Mouse (Mus musculus): Measurements from ENCODE around the gene Pou2f3. TPM values are rescaled to one million over a fixed set of nuclear protein-coding genes. Genes with fewer than 3 reads are reported as not detected.

The Pou2f3 gene
- polyA plus RNA-seq, 1 experiment, result 0.14 TPM

GRCm38 (mm10) chr9:43115431-43116133, 94.6 kb downstream of the Pou2f3 start:
- no peaks in the 10 kb centered on the region for H3K36me3 ChIP-seq (ENCODE audit: control insufficient read depth, insufficient read depth, low read length)
- TF ChIP-seq POLR2A (IDR thresholded peaks at IDR 0.05; ENCODE audit: low read depth, low read length) (no peak), CTCF (conservative IDR thresholded peaks at IDR 0.05; ENCODE audit: insufficient read depth, insufficient read length, low read depth, low read length) (no peak)
- H3K4me3 ChIP-seq (ENCODE audit: insufficient read depth, low read depth, low read length), result peak overlapping the region; percentile 51
- peak; percentile 92 for DNase-seq
- peaks cover 5% of the 10 kb centered on the region; the same call in 1 of the 2 replicates for H3K4me1 ChIP-seq (ENCODE audit: control insufficient read depth, insufficient read depth, low read length)
- H3K27me3 ChIP-seq (replicated peaks; ENCODE audit: control insufficient read depth, insufficient read depth, low read length), result no peaks in the 10 kb centered on the region
- H3K27ac ChIP-seq (ENCODE audit: insufficient read depth, low read depth, low read length), result peak overlapping the region; percentile 65
- 16% methylated on average over 12 of the region's 12 CpGs for WGBS

DNA sequence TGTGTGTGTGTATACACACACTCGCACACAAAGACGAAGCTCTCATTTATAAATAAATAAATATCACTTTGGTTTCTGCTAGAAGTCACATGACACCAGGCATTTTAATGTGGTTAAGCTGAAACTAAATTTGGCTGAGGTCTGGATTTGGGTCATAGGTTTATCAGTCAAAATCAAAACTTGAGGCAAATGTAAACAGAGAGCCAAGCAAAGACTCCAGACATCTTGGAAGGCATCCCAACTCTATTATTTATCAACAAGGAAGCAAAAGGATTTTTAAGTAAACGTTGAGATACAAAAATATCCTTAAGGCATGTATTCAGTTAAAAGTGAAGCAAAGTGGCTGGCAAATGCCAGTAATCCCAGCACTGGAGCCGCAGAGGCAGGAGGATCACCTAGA, 95.3 kb downstream of the Pou2f3 start:
- 41% methylated on average over 4 of the region's 4 CpGs for WGBS
- Histone ChIP-seq H3K27ac (ENCODE audit: insufficient read depth, low read depth, low read length) (peak overlapping the region; percentile 75; the same call in 1 of the 2 replicates), H3K4me1 (ENCODE audit: control insufficient read depth, insufficient read depth, low read length) (peaks cover 10% of the 10 kb centered on the region; the same call in 1 of the 2 replicates), H3K4me3 (ENCODE audit: insufficient read depth, low read depth, low read length) (no peak overlapping the region), H3K36me3 (ENCODE audit: control insufficient read depth, insufficient read depth, low read length) (no peaks in the 10 kb centered on the region), H3K27me3 (replicated peaks; ENCODE audit: control insufficient read depth, insufficient read depth, low read length) (no peaks in the 10 kb centered on the region)
- TF ChIP-seq POLR2A (IDR thresholded peaks at IDR 0.05; ENCODE audit: low read depth, low read length) (no peak), CTCF (conservative IDR thresholded peaks at IDR 0.05; ENCODE audit: insufficient read depth, insufficient read length, low read depth, low read length) (no peak)
- DNase-seq, result peak; percentile 77

- H3K27me3 ChIP-seq (replicated peaks; ENCODE audit: control insufficient read depth, insufficient read depth, low read length), result no peaks in the 10 kb centered on the region
- WGBS, result 75% methylated on average over 8 of the region's 8 CpGs
- no peaks in the 10 kb centered on the region for H3K36me3 ChIP-seq (ENCODE audit: control insufficient read depth, insufficient read depth, low read length)
- DNase-seq, result no peak
- TF ChIP-seq CTCF (conservative IDR thresholded peaks at IDR 0.05; ENCODE audit: insufficient read depth, insufficient read length, low read depth, low read length), result no peak
- no peak for TF ChIP-seq POLR2A (IDR thresholded peaks at IDR 0.05; ENCODE audit: low read depth, low read length)
- no peak overlapping the region for H3K27ac ChIP-seq (ENCODE audit: insufficient read depth, low read depth, low read length)
- H3K4me3 ChIP-seq (ENCODE audit: insufficient read depth, low read depth, low read length), result no peak overlapping the region
- H3K4me1 ChIP-seq (ENCODE audit: control insufficient read depth, insufficient read depth, low read length), result peaks cover 10% of the 10 kb centered on the region; the same call in 1 of the 2 replicates
Measured at GRCm38 (mm10) chr9:43110286-43110980, 99.7 kb downstream of the Pou2f3 start.

DNA sequence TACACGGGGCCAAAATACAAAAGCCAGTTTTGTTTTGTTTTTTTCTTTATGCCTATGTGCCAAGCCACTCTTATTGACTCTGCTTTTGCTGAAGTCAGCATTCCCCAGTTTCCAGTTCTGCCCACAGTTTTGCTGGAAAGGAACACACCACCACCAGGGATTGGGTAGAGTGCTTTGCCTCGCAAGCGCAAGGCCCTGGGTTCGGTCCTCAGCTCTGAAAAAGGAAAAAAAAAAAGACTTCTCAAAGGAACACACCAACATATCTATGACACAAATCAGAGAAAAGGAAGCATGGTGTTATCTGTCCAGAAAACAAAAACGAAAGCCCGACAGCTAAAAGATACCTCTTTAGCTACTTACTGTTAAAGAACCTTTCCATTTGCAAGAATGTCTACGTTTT, 101.0 kb downstream of the Pou2f3 start:
- DNase-seq, result peak; percentile 36
- H3K4me1 ChIP-seq (ENCODE audit: control insufficient read depth, insufficient read depth, low read length), result peaks cover 8% of the 10 kb centered on the region; the same call in 1 of the 2 replicates
- H3K4me3 ChIP-seq (ENCODE audit: insufficient read depth, low read depth, low read length), result no peak overlapping the region
- no peaks in the 10 kb centered on the region for H3K36me3 ChIP-seq (ENCODE audit: control insufficient read depth, insufficient read depth, low read length)
- no peak overlapping the region for H3K27ac ChIP-seq (ENCODE audit: insufficient read depth, low read depth, low read length)
- no peaks in the 10 kb centered on the region for H3K27me3 ChIP-seq (replicated peaks; ENCODE audit: control insufficient read depth, insufficient read depth, low read length)
- TF ChIP-seq POLR2A (IDR thresholded peaks at IDR 0.05; ENCODE audit: low read depth, low read length) (no peak), CTCF (conservative IDR thresholded peaks at IDR 0.05; ENCODE audit: insufficient read depth, insufficient read length, low read depth, low read length) (no peak)
- 78% methylated on average over 7 of the region's 7 CpGs for WGBS

GRCm38 (mm10) chr9:43108721-43109120, 101.4 kb downstream of the Pou2f3 start:
- H3K27me3 ChIP-seq (replicated peaks; ENCODE audit: control insufficient read depth, insufficient read depth, low read length), result no peaks in the 10 kb centered on the region
- peaks cover 8% of the 10 kb centered on the region; the same call in 1 of the 2 replicates for H3K4me1 ChIP-seq (ENCODE audit: control insufficient read depth, insufficient read depth, low read length)
- no peak for TF ChIP-seq CTCF (conservative IDR thresholded peaks at IDR 0.05; ENCODE audit: insufficient read depth, insufficient read length, low read depth, low read length)
- TF ChIP-seq POLR2A (IDR thresholded peaks at IDR 0.05; ENCODE audit: low read depth, low read length), result no peak
- H3K36me3 ChIP-seq (ENCODE audit: control insufficient read depth, insufficient read depth, low read length), result no peaks in the 10 kb centered on the region
- 60% methylated on average over 3 of the region's 3 CpGs for WGBS
- no peak overlapping the region for H3K27ac ChIP-seq (ENCODE audit: insufficient read depth, low read depth, low read length)
- H3K4me3 ChIP-seq (ENCODE audit: insufficient read depth, low read depth, low read length), result no peak overlapping the region
- no peak for DNase-seq

- Histone ChIP-seq H3K27me3 (replicated peaks; ENCODE audit: control insufficient read depth, insufficient read depth, low read length) (no peaks in the 10 kb centered on the region), H3K36me3 (ENCODE audit: control insufficient read depth, insufficient read depth, low read length) (no peaks in the 10 kb centered on the region), H3K4me1 (ENCODE audit: control insufficient read depth, insufficient read depth, low read length) (peaks cover 13% of the 10 kb centered on the region), H3K27ac (ENCODE audit: insufficient read depth, low read depth, low read length) (no peak overlapping the region), H3K4me3 (ENCODE audit: insufficient read depth, low read depth, low read length) (no peak overlapping the region)
- no peak for DNase-seq
- 71% methylated on average over 1 of the region's 1 CpGs for WGBS
- no peak for TF ChIP-seq POLR2A (IDR thresholded peaks at IDR 0.05; ENCODE audit: low read depth, low read length)
- TF ChIP-seq CTCF (conservative IDR thresholded peaks at IDR 0.05; ENCODE audit: insufficient read depth, insufficient read length, low read depth, low read length), result no peak
Measured at GRCm38 (mm10) chr9:43108081-43108480, 102.1 kb downstream of the Pou2f3 start.

DNA sequence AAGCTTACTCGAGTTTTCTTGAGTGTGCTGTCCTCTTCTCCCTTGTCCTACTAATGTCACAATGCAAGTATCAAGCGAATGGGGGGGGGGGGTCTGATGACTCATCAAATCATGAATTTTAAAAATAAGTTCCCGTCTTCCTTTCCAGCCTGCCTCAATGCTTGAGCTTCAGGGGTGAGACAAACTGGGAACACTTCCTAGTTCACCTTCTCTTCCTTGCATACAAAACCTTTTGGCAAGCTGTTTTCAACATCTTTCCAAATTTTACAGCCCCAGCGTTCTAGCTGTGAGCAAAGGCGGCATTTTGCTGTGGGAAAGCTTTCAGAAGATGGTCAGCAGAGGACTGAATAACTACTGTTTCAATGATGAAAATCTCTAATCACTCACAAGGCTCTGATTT, 102.6 kb downstream of the Pou2f3 start:
- Histone ChIP-seq H3K4me3 (ENCODE audit: insufficient read depth, low read depth, low read length) (no peak overlapping the region), H3K27me3 (replicated peaks; ENCODE audit: control insufficient read depth, insufficient read depth, low read length) (no peaks in the 10 kb centered on the region), H3K36me3 (ENCODE audit: control insufficient read depth, insufficient read depth, low read length) (no peaks in the 10 kb centered on the region), H3K27ac (ENCODE audit: insufficient read depth, low read depth, low read length) (peak overlapping the region; percentile 96; the same call in 1 of the 2 replicates), H3K4me1 (ENCODE audit: control insufficient read depth, insufficient read depth, low read length) (peaks cover 18% of the 10 kb centered on the region)
- DNase-seq, result no peak
- TF ChIP-seq CTCF (conservative IDR thresholded peaks at IDR 0.05; ENCODE audit: insufficient read depth, insufficient read length, low read depth, low read length) (no peak), POLR2A (IDR thresholded peaks at IDR 0.05; ENCODE audit: low read depth, low read length) (no peak)
- 37% methylated on average over 5 of the region's 5 CpGs for WGBS
